Mouse (Mus musculus): Measurements from ENCODE around the gene Ctnnb1. TPM values are rescaled to one million over a fixed set of nuclear protein-coding genes. Genes with fewer than 3 reads are reported as not detected.
"Not testable (repeated sequence)": the region's sequence is repeated elsewhere in the genome, so short reads cannot be mapped to it uniquely, and the experiment has no call there.

The Ctnnb1 gene
- polyA plus RNA-seq, 1 experiment from 2014 or later: 404 TPM

DNA sequence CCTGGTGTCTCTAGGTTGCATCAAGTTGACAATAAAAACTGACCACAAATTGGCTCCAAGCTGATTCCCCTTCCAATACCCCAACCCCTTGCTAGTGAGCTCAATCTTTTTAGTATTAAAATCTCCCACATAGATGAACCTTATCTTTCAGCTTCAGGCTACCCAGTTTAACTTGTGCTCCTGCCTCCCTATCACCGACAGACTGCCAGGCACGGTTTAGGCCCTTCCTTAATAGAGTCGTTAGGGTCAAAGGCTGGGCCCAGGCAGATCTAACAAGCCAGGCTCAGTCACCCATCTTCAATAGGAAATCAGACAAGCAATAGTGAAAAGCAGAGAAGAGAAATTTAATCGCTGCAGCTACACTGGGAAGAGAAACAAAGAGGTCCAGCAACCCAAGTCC, 31.7 kb upstream of the Ctnnb1 start:
- DNase-seq (ENCODE audit: low spot score): no peak
- Histone ChIP-seq H3K9ac (no peak overlapping the region), H3K36me3 (replicated peaks; ENCODE audit: control insufficient read depth, insufficient read depth) (no peaks in the 10 kb centered on the region), H3K4me3 (replicated peaks; ENCODE audit: low read length) (no peak overlapping the region), H3K9me3 (ENCODE audit: control insufficient read depth, low read length) (no peaks in the 10 kb centered on the region), H3K27me3 (ENCODE audit: control insufficient read depth, insufficient read depth, low read length) (no peaks in the 10 kb centered on the region), H3K4me1 (replicated peaks; ENCODE audit: control insufficient read depth, insufficient read depth, low read length) (no peaks in the 10 kb centered on the region), H3K4me2 (replicated peaks) (no peak overlapping the region), H3K27ac (no peak overlapping the region)
- 67% methylated on average over 4 of the region's 4 CpGs for WGBS
- ATAC-seq (ENCODE audit: low FRiP score): no peak

DNA sequence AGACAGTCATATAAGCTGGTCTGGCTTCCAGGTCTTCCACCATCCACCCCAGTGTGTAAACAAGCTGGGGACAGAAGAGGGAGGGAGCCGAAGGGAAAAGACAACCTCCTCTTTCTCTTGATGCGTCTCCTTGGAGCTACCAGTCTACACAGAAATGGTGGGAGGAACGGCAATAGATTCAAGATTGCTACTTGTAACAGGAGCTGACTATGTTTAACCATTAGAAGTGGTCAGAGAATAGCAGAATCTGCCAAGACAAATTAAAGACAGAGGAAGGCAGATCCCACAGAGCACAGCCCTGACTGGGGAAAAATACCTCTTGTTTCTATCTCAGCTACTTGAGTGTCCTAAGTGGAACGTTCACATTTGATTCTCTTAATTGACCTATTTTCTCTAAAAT, 29.2 kb upstream of the Ctnnb1 start:
- 77% methylated on average over 4 of the region's 4 CpGs for WGBS
- no peak for ATAC-seq (ENCODE audit: low FRiP score)
- H3K4me2 ChIP-seq (replicated peaks): no peak overlapping the region
- no peaks in the 10 kb centered on the region for H3K36me3 ChIP-seq (replicated peaks; ENCODE audit: control insufficient read depth, insufficient read depth)
- no peak overlapping the region for H3K4me3 ChIP-seq (replicated peaks; ENCODE audit: low read length)
- no peak overlapping the region for H3K9ac ChIP-seq
- no peak for DNase-seq (ENCODE audit: low spot score)
- H3K27ac ChIP-seq: no peak overlapping the region
- H3K4me1 ChIP-seq (replicated peaks; ENCODE audit: control insufficient read depth, insufficient read depth, low read length): no peaks in the 10 kb centered on the region
- H3K9me3 ChIP-seq (ENCODE audit: control insufficient read depth, low read length): no peaks in the 10 kb centered on the region
- no peaks in the 10 kb centered on the region for H3K27me3 ChIP-seq (ENCODE audit: control insufficient read depth, insufficient read depth, low read length)

DNA sequence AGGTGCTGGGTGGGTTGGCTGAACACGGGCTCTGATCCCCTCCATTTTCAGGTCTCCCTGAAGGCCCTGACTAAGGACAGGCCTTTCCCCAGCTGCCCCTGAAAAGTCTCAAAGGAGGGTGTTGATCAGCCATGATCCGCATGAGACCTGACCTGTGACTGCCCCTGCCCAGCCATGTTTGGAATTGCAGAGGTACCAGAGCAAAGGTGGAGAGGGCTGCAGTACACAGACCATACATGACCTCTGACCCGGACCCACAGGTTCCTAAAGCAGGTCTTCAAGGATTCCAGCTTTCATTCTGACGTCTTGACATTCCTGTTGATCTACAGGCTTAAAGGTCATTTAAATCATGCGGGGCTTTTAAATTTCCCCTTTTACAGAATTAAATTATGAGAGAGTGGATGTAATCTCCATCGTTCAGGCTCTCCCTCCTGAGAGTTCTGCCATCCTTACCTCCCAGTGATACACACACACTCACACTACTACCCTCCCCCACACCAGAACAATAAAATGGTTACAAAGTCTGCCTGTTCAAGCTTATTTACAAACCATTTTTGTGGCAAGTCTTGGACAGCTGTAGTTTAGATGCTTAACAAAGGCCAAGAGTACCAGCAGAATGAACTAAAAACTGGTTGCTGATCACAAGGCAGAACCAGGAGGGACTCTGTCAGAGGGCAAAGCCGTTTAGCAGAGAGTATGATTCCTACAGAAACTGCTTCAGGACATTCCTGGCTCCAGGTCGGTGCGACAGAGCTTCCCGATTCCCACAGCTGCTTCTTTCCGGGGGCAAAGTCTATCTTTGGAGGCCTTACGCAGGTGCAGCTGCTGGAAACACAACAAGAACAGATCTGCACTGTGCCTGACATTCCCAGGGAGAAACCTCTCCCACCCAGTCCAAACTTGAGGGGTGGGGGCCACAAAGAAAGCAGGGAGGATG, 28.4 kb upstream of the Ctnnb1 start:
- DNase-seq (ENCODE audit: low spot score) (no peak), ATAC-seq (ENCODE audit: low FRiP score) (no peak)
- H3K4me3 ChIP-seq (replicated peaks; ENCODE audit: low read length): no peak overlapping the region
- no peak overlapping the region for H3K27ac ChIP-seq
- no peaks in the 10 kb centered on the region for H3K27me3 ChIP-seq (ENCODE audit: control insufficient read depth, insufficient read depth, low read length)
- H3K4me2 ChIP-seq (replicated peaks): no peak overlapping the region
- WGBS: 61% methylated on average over 12 of the region's 12 CpGs
- no peak overlapping the region for H3K9ac ChIP-seq
- no peaks in the 10 kb centered on the region for H3K36me3 ChIP-seq (replicated peaks; ENCODE audit: control insufficient read depth, insufficient read depth)
- H3K9me3 ChIP-seq (ENCODE audit: control insufficient read depth, low read length): no peaks in the 10 kb centered on the region
- no peaks in the 10 kb centered on the region for H3K4me1 ChIP-seq (replicated peaks; ENCODE audit: control insufficient read depth, insufficient read depth, low read length)

DNA sequence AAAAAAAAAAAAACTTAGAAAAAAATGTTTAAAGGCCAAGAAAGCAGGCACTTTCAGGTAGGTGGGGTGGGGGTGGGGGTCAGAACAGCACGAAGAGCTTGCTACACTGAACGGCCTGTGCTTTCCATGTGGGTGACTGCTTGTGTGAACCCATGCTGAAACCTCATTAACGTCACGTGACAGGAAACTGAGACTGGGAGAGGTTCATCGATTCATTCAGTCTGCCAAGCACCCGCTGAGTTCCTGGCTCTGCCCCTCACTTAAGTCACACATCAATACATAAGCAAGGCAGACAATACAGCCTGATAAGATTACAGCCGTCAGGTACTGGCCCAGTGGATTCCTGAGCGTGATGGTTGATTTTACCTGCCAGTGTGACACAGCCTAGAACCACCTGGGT, 26.5 kb upstream of the Ctnnb1 start:
- H3K27ac ChIP-seq: no peak overlapping the region
- ATAC-seq (ENCODE audit: low FRiP score) (no peak), DNase-seq (ENCODE audit: low spot score) (no peak)
- H3K36me3 ChIP-seq (replicated peaks; ENCODE audit: control insufficient read depth, insufficient read depth): no peaks in the 10 kb centered on the region
- no peak overlapping the region for H3K4me2 ChIP-seq (replicated peaks)
- no peaks in the 10 kb centered on the region for H3K9me3 ChIP-seq (ENCODE audit: control insufficient read depth, low read length)
- H3K4me1 ChIP-seq (replicated peaks; ENCODE audit: control insufficient read depth, insufficient read depth, low read length): no peaks in the 10 kb centered on the region
- no peak overlapping the region for H3K9ac ChIP-seq
- H3K27me3 ChIP-seq (ENCODE audit: control insufficient read depth, insufficient read depth, low read length): no peaks in the 10 kb centered on the region
- H3K4me3 ChIP-seq (replicated peaks; ENCODE audit: low read length): no peak overlapping the region
- WGBS: 72% methylated on average over 8 of the region's 8 CpGs

DNA sequence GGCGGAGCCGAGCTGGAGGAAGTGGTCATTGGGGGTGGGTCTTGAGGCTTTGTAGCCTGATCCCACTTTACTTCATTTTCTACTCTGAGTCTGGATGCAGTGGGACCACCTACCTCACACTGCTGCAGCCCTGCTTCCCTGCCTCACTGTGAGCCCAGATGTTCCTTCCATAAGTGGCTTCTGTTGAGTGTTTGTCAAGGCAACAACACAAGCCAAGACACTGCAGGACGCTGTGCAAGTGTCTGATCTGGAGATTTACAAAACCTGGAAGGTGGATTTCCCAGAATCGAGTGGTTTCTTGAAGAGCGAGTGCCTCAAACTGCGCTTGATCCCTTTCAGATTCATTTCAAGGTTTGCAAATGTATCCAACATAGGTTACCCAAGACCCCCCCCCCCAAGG, 20.6 kb upstream of the Ctnnb1 start:
- H3K9me3 ChIP-seq (ENCODE audit: control insufficient read depth, low read length): no peaks in the 10 kb centered on the region
- no peak for DNase-seq (ENCODE audit: low spot score)
- 84% methylated on average over 6 of the region's 6 CpGs for WGBS

DNA sequence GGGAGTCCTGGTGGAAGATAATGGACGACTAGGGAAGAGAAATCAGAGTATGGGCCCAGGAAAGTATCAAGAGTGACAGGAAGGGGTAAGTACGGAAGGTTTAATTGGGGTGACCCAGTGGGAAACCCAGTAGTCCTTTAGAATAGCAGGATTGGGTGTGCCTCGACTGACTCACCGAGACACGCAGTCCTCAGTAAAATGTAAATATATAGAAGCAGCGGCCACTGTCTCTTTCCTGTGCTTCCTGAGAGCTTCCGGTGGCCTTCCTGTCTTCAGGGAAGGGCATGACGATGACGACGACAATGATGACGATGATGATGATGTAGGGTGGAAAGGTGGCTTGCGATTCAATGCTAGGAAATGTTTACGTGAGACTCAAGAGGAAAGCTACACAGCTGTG, 15.9 kb upstream of the Ctnnb1 start:
- ATAC-seq (ENCODE audit: low FRiP score) (no peak), DNase-seq (ENCODE audit: low spot score) (no peak)
- WGBS: 80% methylated on average over 13 of the region's 13 CpGs
- H3K4me2 ChIP-seq (replicated peaks): no peak overlapping the region
- H3K4me1 ChIP-seq (replicated peaks; ENCODE audit: control insufficient read depth, insufficient read depth, low read length): no peaks in the 10 kb centered on the region
- H3K36me3 ChIP-seq (replicated peaks; ENCODE audit: control insufficient read depth, insufficient read depth): no peaks in the 10 kb centered on the region
- no peaks in the 10 kb centered on the region for H3K27me3 ChIP-seq (ENCODE audit: control insufficient read depth, insufficient read depth, low read length)
- H3K27ac ChIP-seq: no peak overlapping the region
- no peak overlapping the region for H3K4me3 ChIP-seq (replicated peaks; ENCODE audit: low read length)
- H3K9ac ChIP-seq: no peak overlapping the region
- H3K9me3 ChIP-seq (ENCODE audit: control insufficient read depth, low read length): no peaks in the 10 kb centered on the region

More for the DNA sequence above, 20.6 kb upstream of the Ctnnb1 start:
- no peaks in the 10 kb centered on the region for H3K4me1 ChIP-seq (replicated peaks; ENCODE audit: control insufficient read depth, insufficient read depth, low read length)
- H3K27me3 ChIP-seq (ENCODE audit: control insufficient read depth, insufficient read depth, low read length): no peaks in the 10 kb centered on the region
- no peak overlapping the region for H3K9ac ChIP-seq
- no peak overlapping the region for H3K27ac ChIP-seq
- H3K4me2 ChIP-seq (replicated peaks): no peak overlapping the region
- H3K36me3 ChIP-seq (replicated peaks; ENCODE audit: control insufficient read depth, insufficient read depth): no peaks in the 10 kb centered on the region
- no peak for ATAC-seq (ENCODE audit: low FRiP score)
- no peak overlapping the region for H3K4me3 ChIP-seq (replicated peaks; ENCODE audit: low read length)

DNA sequence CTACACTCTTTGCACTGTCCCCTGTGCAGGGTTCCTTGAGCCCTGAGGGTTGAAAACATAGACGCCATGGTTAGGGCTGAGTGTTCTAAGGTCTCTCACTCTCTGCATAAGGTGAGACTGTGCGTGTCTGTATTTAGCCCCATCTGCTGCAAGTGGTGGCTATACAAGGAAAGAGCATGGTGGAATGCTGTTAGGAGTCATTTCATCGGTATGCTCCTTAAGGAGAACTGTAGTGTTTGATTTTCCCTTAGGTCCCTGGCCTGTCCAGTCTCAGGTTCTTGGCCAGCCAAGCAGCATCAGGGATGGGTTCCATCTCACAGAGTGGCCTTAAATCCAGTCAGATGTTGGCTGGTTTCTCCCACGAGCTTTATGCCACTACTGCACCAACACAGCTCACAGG, 14.6 kb upstream of the Ctnnb1 start:
- no peak for DNase-seq (ENCODE audit: low spot score)
- Histone ChIP-seq H3K4me2 (replicated peaks) (no peak overlapping the region), H3K27ac (no peak overlapping the region), H3K9me3 (ENCODE audit: control insufficient read depth, low read length) (no peaks in the 10 kb centered on the region), H3K4me3 (replicated peaks; ENCODE audit: low read length) (no peak overlapping the region), H3K27me3 (ENCODE audit: control insufficient read depth, insufficient read depth, low read length) (no peaks in the 10 kb centered on the region), H3K9ac (no peak overlapping the region), H3K4me1 (replicated peaks; ENCODE audit: control insufficient read depth, insufficient read depth, low read length) (no peaks in the 10 kb centered on the region), H3K36me3 (replicated peaks; ENCODE audit: control insufficient read depth, insufficient read depth) (no peaks in the 10 kb centered on the region)
- ATAC-seq (ENCODE audit: low FRiP score): no peak
- WGBS: 97% methylated on average over 4 of the region's 4 CpGs

DNA sequence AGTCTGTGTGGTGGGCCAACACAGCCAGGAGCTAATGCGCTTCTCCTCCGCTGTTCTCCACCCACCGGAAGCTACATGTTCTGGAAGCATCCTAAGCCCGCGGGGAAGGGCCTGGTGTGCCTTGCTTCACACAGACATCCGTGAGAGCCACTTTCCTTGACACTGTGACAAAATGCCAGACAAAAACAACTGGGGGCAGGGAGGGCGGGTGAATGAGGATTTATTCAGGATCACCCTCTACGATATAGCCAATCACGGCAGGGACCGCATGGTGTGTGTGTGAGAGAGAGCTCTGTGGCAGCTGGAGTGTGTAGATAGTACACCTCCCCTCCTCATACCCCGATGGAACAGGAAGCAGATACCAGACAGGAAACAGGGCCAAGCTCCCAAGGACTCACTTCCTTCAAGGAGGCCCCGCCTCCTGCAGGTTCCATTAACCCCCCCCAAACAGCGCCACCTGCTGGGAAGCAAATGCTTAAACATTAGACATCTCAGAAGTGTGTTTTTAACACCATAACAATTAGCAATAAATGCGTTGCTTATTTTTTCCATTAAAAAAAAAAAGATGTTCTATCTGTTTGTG, 14.0 kb upstream of the Ctnnb1 start:
- ATAC-seq (ENCODE audit: low FRiP score): no peak
- WGBS: 92% methylated on average over 14 of the region's 14 CpGs
- Histone ChIP-seq H3K27ac (no peak overlapping the region), H3K9me3 (ENCODE audit: control insufficient read depth, low read length) (no peaks in the 10 kb centered on the region), H3K4me3 (replicated peaks; ENCODE audit: low read length) (no peak overlapping the region), H3K9ac (no peak overlapping the region), H3K4me2 (replicated peaks) (no peak overlapping the region), H3K27me3 (ENCODE audit: control insufficient read depth, insufficient read depth, low read length) (no peaks in the 10 kb centered on the region), H3K36me3 (replicated peaks; ENCODE audit: control insufficient read depth, insufficient read depth) (no peaks in the 10 kb centered on the region), H3K4me1 (replicated peaks; ENCODE audit: control insufficient read depth, insufficient read depth, low read length) (no peaks in the 10 kb centered on the region)
- DNase-seq (ENCODE audit: low spot score): no peak

DNA sequence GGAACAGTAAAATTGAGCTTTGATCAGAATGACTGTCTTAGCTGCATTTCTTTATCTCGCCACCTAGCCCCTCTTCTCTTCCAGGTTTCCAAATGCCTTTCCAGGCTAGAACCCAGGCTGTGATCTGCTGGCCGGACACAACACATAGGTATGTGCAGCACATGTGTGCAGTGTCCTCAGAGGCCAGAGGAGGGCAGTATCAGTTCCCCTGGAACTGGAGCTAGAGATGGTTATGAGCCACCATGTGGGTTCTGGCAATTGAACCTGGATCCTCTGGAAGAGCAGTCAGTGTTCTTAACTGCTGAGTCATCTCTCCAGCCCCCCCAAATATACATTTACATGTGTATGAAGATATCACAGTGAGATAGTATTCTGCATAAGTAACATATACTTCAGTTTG, 11.4 kb upstream of the Ctnnb1 start:
- not testable (repeated sequence) for H3K4me3 ChIP-seq (replicated peaks; ENCODE audit: low read length); H3K9me3 ChIP-seq (ENCODE audit: control insufficient read depth, low read length); DNase-seq (ENCODE audit: low spot score); H3K27me3 ChIP-seq (ENCODE audit: control insufficient read depth, insufficient read depth, low read length); H3K27ac ChIP-seq; ATAC-seq (ENCODE audit: low FRiP score); H3K9ac ChIP-seq; H3K4me2 ChIP-seq (replicated peaks); H3K4me1 ChIP-seq (replicated peaks; ENCODE audit: control insufficient read depth, insufficient read depth, low read length); H3K36me3 ChIP-seq (replicated peaks; ENCODE audit: control insufficient read depth, insufficient read depth)
- WGBS: 96% methylated on average over 2 of the region's 2 CpGs
